Mouse (Mus musculus) bone marrow, adult 2 months (tissue): ENCODE measurements around the gene Foxp4.

Source experiments
- CTCF ChIP-seq: fragments of 200-500 bp; IDR thresholded peaks from 2 replicates; pipeline ENCODE4 v1.5.1; 2011; ENCODE audit warnings: low read length, control low read depth; ENCODE audit not compliant: control insufficient read depth, insufficient read depth
- POLR2A ChIP-seq: fragments of 200-500 bp; IDR thresholded peaks from 2 replicates; pipeline ENCODE4 v1.6.1; 2011; ENCODE audit warnings: low read depth, mild to moderate bottlenecking, control low read depth, low read length, borderline replicate concordance; ENCODE audit not compliant: control insufficient read depth

GRCm38 (mm10) chr17:47907366-47907920 is 17.0 kb downstream of the Foxp4 start:
- TF ChIP-seq POLR2A (no peak), CTCF (no peak)
